Mouse (Mus musculus) hindbrain, postnatal 0 days (tissue): ENCODE data around the gene Scnm1. TPM values are rescaled to one million over a fixed set of nuclear protein-coding genes. Genes with fewer than 3 reads are reported as not detected.
A peak's percentile ranks its signal among the peaks of the same experiment; 100 is the strongest.

Experiments
- ATAC-seq: fragments of 200-750 bp; cut with Nextera tagmentation; 2 replicates; pipeline ENCODE4 v1.8.0; 2017; ENCODE audit warnings: mild to moderate bottlenecking, moderate TSS enrichment, moderate library complexity
- DNase-seq: peaks from one replicate; pipeline ENCODE4 v3.0.0-alpha.2; 2015; ENCODE audit warnings: low spot score
- H3K27ac ChIP-seq: fragments of 300-500 bp; sonication (generic); 2 replicates; pipeline ENCODE4 v1.5.1; 2014; ENCODE audit warnings: mild to moderate bottlenecking
- H3K27me3 ChIP-seq: fragments of 300-500 bp; sonication (generic); 2 replicates; pipeline ENCODE4 v1.6.1; 2014; ENCODE audit warnings: low read length, mixed read lengths; ENCODE audit not compliant: insufficient read depth
- H3K36me3 ChIP-seq: fragments of 300-500 bp; sonication (generic); 2 replicates; pipeline ENCODE4 v1.6.1; 2014; ENCODE audit warnings: low read length, mixed read lengths; ENCODE audit not compliant: insufficient read depth
- H3K4me1 ChIP-seq: fragments of 300-500 bp; sonication (generic); 2 replicates; pipeline ENCODE4 v1.6.1; 2014; ENCODE audit warnings: antibody characterized with exemption, low read length, mixed read lengths; ENCODE audit not compliant: insufficient read depth
- H3K4me2 ChIP-seq: fragments of 300-500 bp; sonication (generic); 2 replicates; pipeline ENCODE4 v1.6.1; 2014; ENCODE audit warnings: low read depth, mild to moderate bottlenecking, low read length, moderate library complexity, mixed read lengths
- H3K4me3 ChIP-seq: fragments of 300-500 bp; sonication (generic); 2 replicates; pipeline ENCODE4 v1.5.1; 2014; ENCODE audit warnings: low read length
- H3K9ac ChIP-seq: fragments of 300-500 bp; sonication (generic); replicated peaks from 2 replicates; pipeline ENCODE4 v1.6.1; 2014; ENCODE audit warnings: mild to moderate bottlenecking, low read length, moderate library complexity, mixed read lengths
- H3K9me3 ChIP-seq: fragments of 300-500 bp; sonication (generic); 2 replicates; pipeline ENCODE4 v1.6.1; 2016; ENCODE audit warnings: low read length, mixed read lengths
- CTCF ChIP-seq: IDR thresholded peaks from 2 replicates; pipeline ENCODE4 v1.5.1; 2016; ENCODE audit warnings: antibody characterized with exemption, control low read depth, low read depth
- whole genome bisulfite sequencing: fragments of 180-500 bp; shearing (Covaris S2); extraction: QIAGEN DNeasy Blood & Tissue Kit; methylation state at CpG from one replicate; pipeline ENCODE4 v1.1.7; 2014; 5-methylcytosine and 5-hydroxymethylcytosine counted together
- microRNA-seq, 2 experiments: library from miRNA; unstranded; fragments of <30 nt; microRNA quantifications; one replicate each; pipeline ENCODE4; 2016
- polyA plus RNA-seq: library from polyadenylated mRNA; unstranded; fragments of >200 nt; fragmentation: Nextera tagmentation; extraction: Ambion mirVana; gene quantifications from 2 replicates; pipeline ENCODE4 v1.2.1, GENCODE M21; 2015
- total RNA-seq: library from RNA; depleted of rRNA; stranded (reverse); fragments of >200 nt; gene quantifications from 2 replicates; pipeline ENCODE4 v1.2.3, GENCODE M21; 2014; rRNA removed

The Scnm1 gene
- total and polyA plus RNA-seq, 2 experiments from 2014 or later, result 44.6 to 75.7 TPM

- no peak for TF ChIP-seq CTCF
- DNase-seq, result no peak
- H3K27me3 ChIP-seq, result no peaks in the 10 kb centered on the region
- no peak overlapping the region for H3K27ac ChIP-seq
- H3K36me3 ChIP-seq, result no peaks in the 10 kb centered on the region
- no peak for ATAC-seq
- H3K9ac ChIP-seq, result peak overlapping the region; percentile 84
- H3K4me3 ChIP-seq, result peak overlapping the region; percentile 95
- peaks cover 6% of the 10 kb centered on the region; the same call in 1 of the 2 replicates for H3K4me1 ChIP-seq
- 65% methylated on average over 4 of the region's 4 CpGs for WGBS
- H3K9me3 ChIP-seq, result no peaks in the 10 kb centered on the region
- H3K4me2 ChIP-seq, result peak overlapping the region; percentile 85
These were observed 28.7 kb downstream of the Scnm1 start for GRCm38 (mm10) chr3:95105121-95105520.

- WGBS, result 51% methylated on average over 2 of the region's 2 CpGs
- Histone ChIP-seq H3K9ac (no peak overlapping the region), H3K4me1 (peaks cover 6% of the 10 kb centered on the region; the same call in 1 of the 2 replicates), H3K4me3 (no peak overlapping the region), H3K27ac (no peak overlapping the region), H3K36me3 (no peaks in the 10 kb centered on the region), H3K4me2 (no peak overlapping the region), H3K27me3 (no peaks in the 10 kb centered on the region), H3K9me3 (no peaks in the 10 kb centered on the region)
- DNase-seq (no peak), ATAC-seq (no peak)
- TF ChIP-seq CTCF, result no peak
These were observed 33.0 kb downstream of the Scnm1 start for GRCm38 (mm10) chr3:95100854-95101253.

GRCm38 (mm10) chr3:95088071-95088470 lies 45.7 kb downstream of the Scnm1 start:
- Histone ChIP-seq H3K4me2 (no peak overlapping the region), H3K9ac (no peak overlapping the region), H3K27ac (no peak overlapping the region), H3K27me3 (no peaks in the 10 kb centered on the region), H3K4me3 (no peak overlapping the region), H3K4me1 (no peaks in the 10 kb centered on the region), H3K9me3 (no peaks in the 10 kb centered on the region), H3K36me3 (no peaks in the 10 kb centered on the region)
- 100% methylated on average over 1 of the region's 1 CpGs for WGBS
- DNase-seq (no peak), ATAC-seq (no peak)
- no peak for TF ChIP-seq CTCF

Small RNA genes within 50 kb of the gene (microRNA-seq; reads per million reads assigned to microRNA genes)
- 0 reads per million in 2 experiments for gene Mir8099-1

Other genes starting within 250 kb of the Scnm1 start
- gene Psmb4, start 247.1 kb downstream of the Scnm1 start, total RNA-seq, result 288 and 314 TPM in 2 replicates
- gene Psmb4, start 247.1 kb downstream of the Scnm1 start, polyA plus RNA-seq, result 370 and 383 TPM in 2 replicates
- 32.8 and 36.5 TPM in 2 replicates for gene Selenbp1, start 201.0 kb downstream of the Scnm1 start, total RNA-seq
- gene Selenbp1, start 201.0 kb downstream of the Scnm1 start, polyA plus RNA-seq, result 19.9 and 21.3 TPM in 2 replicates
- 13.9 and 18.3 TPM in 2 replicates for gene Rfx5, start 179.9 kb downstream of the Scnm1 start, total RNA-seq
- 5.4 and 5.8 TPM in 2 replicates for gene Rfx5, start 179.9 kb downstream of the Scnm1 start, polyA plus RNA-seq
- gene Pi4kb, start 159.3 kb downstream of the Scnm1 start, total RNA-seq, result 57.1 and 85.4 TPM in 2 replicates
- gene Pi4kb, start 159.3 kb downstream of the Scnm1 start, polyA plus RNA-seq, result 19.2 and 22.7 TPM in 2 replicates
- 34.1 and 35.4 TPM in 2 replicates for gene Zfp687, start 118.6 kb downstream of the Scnm1 start, total RNA-seq
- 17.3 and 18.0 TPM in 2 replicates for gene Zfp687, start 118.6 kb downstream of the Scnm1 start, polyA plus RNA-seq
- 208 and 210 TPM in 2 replicates for gene Psmd4, start 91.4 kb downstream of the Scnm1 start, total RNA-seq
- 267 and 272 TPM in 2 replicates for gene Psmd4, start 91.4 kb downstream of the Scnm1 start, polyA plus RNA-seq
- 15.5 and 18.5 TPM in 2 replicates for gene Pip5k1a, start 27.1 kb downstream of the Scnm1 start, total RNA-seq
- gene Pip5k1a, start 27.1 kb downstream of the Scnm1 start, polyA plus RNA-seq, result 12.4 and 14.7 TPM in 2 replicates
- 52.7 and 53.6 TPM in 2 replicates for gene Vps72, start 23.0 kb downstream of the Scnm1 start, total RNA-seq
- 121 and 123 TPM in 2 replicates for gene Vps72, start 23.0 kb downstream of the Scnm1 start, polyA plus RNA-seq
- 0.43 and 0.73 TPM in 2 replicates for gene Tmod4, start 9.5 kb downstream of the Scnm1 start, total RNA-seq
- 1.1 and 1.5 TPM in 2 replicates for gene Tmod4, start 9.5 kb downstream of the Scnm1 start, polyA plus RNA-seq
- gene Lysmd1, start 77 bp upstream of the Scnm1 start, total RNA-seq, result 33.4 and 38.5 TPM in 2 replicates
- gene Lysmd1, start 77 bp upstream of the Scnm1 start, polyA plus RNA-seq, result 39.2 and 42.4 TPM in 2 replicates
- 1.9 and 2.3 TPM in 2 replicates for gene Tnfaip8l2, start 8.3 kb upstream of the Scnm1 start, total RNA-seq
- gene Tnfaip8l2, start 8.3 kb upstream of the Scnm1 start, polyA plus RNA-seq, result 3.1 and 3.6 TPM in 2 replicates
- gene Sema6c, start 26.4 kb upstream of the Scnm1 start, total RNA-seq, result 127 and 172 TPM in 2 replicates
- 15.6 and 16.4 TPM in 2 replicates for gene Sema6c, start 26.4 kb upstream of the Scnm1 start, polyA plus RNA-seq
- 8.6 and 9.2 TPM in 2 replicates for gene Gabpb2, start 83.9 kb upstream of the Scnm1 start, total RNA-seq
- gene Gabpb2, start 83.9 kb upstream of the Scnm1 start, polyA plus RNA-seq, result 2.6 and 2.9 TPM in 2 replicates
- 60.4 and 62.4 TPM in 2 replicates for gene Cdc42se1, start 94.7 kb upstream of the Scnm1 start, total RNA-seq
- gene Cdc42se1, start 94.7 kb upstream of the Scnm1 start, polyA plus RNA-seq, result 54.0 and 56.4 TPM in 2 replicates
- 347 and 357 TPM in 2 replicates for gene Mllt11, start 98.2 kb upstream of the Scnm1 start, total RNA-seq
- gene Mllt11, start 98.2 kb upstream of the Scnm1 start, polyA plus RNA-seq, result 446 and 473 TPM in 2 replicates
- gene Gm128, start 107.6 kb upstream of the Scnm1 start, total RNA-seq, result 0.14 and 1.4 TPM in 2 replicates
- 0.49 and 0.61 TPM in 2 replicates for gene Gm128, start 107.6 kb upstream of the Scnm1 start, polyA plus RNA-seq
- gene Bnipl, start 117.2 kb upstream of the Scnm1 start, total RNA-seq, result not detected in 2 replicates
- 0.24 TPM in 1 of 2 replicates, not detected in the other for gene Bnipl, start 117.2 kb upstream of the Scnm1 start, polyA plus RNA-seq
- gene Mindy1, start 147.3 kb upstream of the Scnm1 start, total RNA-seq, result 31.1 and 31.8 TPM in 2 replicates
- gene Mindy1, start 147.3 kb upstream of the Scnm1 start, polyA plus RNA-seq, result 32.6 and 33.8 TPM in 2 replicates
- gene Prune1, start 148.1 kb upstream of the Scnm1 start, total RNA-seq, result 72.7 and 77.4 TPM in 2 replicates
- gene Prune1, start 148.1 kb upstream of the Scnm1 start, polyA plus RNA-seq, result 56.6 and 60.4 TPM in 2 replicates
- gene Anxa9, start 173.2 kb upstream of the Scnm1 start, total RNA-seq, result 0.31 TPM in 1 of 2 replicates, not detected in the other
- gene Anxa9, start 173.2 kb upstream of the Scnm1 start, polyA plus RNA-seq, result 0.28 and 0.48 TPM in 2 replicates
- 43.7 and 64.0 TPM in 2 replicates for gene Cers2, start 180.8 kb upstream of the Scnm1 start, total RNA-seq
- 87.4 and 90.5 TPM in 2 replicates for gene Cers2, start 180.8 kb upstream of the Scnm1 start, polyA plus RNA-seq
- 36.6 and 50.8 TPM in 2 replicates for gene Setdb1, start 223.2 kb upstream of the Scnm1 start, total RNA-seq
- 26.4 and 26.5 TPM in 2 replicates for gene Setdb1, start 223.2 kb upstream of the Scnm1 start, polyA plus RNA-seq